Mouse (Mus musculus) ES-CJ7 (cell line): ENCODE data around the gene Thsd4.

ENCODE experiments used
- DNase-seq: peaks from one replicate; pipeline ENCODE4 v3.0.0; 2011; ENCODE audit warnings: low read depth, low spot score

Gene Thsd4

GRCm38 (mm10) chr9:60456651-60457050, 65.2 kb downstream of the Thsd4 start:
- DNase-seq: no peak

- no peak for DNase-seq
Measured at GRCm38 (mm10) chr9:60454406-60455076, 67.3 kb downstream of the Thsd4 start.

DNA sequence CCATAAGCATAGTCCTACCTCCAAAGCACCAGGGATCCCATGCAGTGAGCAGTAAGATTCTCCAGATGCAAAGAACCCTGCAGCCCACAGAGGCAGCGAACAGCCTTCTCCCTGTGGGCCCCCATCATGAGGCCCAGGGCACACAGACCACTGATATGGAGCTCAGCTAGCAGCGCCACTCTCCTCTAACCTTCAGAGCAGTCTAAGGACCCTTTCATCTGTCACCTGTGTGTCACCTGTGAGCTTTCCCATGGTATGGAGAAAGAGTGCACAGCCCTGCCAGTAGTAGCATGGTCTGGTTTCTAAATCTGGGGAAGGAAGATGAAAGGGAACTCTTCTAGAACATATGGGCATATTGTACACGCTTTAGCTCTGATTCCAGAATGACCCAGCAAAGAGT, 72.3 kb downstream of the Thsd4 start:
- DNase-seq: no peak

DNA sequence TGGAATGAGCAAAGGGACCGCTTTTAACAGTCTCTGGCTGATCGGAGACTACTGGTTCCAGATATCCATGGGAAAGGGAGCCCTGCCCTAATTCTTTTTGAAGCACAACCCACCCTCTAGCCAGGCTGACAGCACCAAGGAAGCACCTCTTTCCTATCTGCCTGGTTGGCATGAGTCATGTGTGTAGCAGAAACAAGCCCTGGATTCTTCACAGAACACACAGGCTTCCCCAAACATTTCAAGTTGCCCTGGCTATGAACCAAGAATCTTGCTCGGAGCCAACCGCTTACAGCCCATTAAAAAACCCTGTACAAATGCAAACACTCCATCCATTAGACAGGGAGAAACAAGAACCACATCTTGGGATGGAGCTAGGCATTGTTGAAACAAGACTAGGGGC, 76.0 kb downstream of the Thsd4 start:
- no peak for DNase-seq

DNA sequence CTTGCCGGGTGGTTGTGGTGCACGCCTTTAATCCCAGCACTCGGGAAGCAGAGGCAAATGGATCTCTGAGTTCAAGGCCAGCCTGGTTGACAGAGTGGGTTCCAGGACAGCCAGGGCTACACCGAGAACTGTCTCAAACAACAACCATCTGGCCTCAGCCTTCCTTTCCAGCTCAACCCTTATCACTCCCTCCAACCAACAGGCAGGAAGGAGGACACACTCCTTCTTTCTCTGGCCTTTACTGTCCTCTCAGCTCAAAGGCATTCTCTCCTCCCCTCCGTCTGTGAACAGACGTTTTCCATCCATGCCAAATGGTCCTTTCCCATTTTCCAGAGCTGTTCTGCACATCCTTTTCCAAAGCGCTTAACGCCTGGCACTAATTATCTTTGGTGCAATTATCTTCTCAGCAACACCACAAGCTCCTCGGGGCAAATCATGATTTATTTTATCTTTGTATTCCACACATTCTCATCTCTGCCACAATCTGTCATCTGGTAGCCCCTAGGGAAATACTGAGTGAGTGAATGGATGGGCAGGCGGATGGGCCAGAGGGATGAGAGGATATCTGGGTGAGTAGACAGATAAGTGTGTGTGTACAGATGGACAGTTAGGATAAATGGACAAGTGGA, 80.5 kb downstream of the Thsd4 start:
- DNase-seq: no peak

- DNase-seq: no peak
Measured at GRCm38 (mm10) chr9:60440506-60440905, 81.3 kb downstream of the Thsd4 start.

DNA sequence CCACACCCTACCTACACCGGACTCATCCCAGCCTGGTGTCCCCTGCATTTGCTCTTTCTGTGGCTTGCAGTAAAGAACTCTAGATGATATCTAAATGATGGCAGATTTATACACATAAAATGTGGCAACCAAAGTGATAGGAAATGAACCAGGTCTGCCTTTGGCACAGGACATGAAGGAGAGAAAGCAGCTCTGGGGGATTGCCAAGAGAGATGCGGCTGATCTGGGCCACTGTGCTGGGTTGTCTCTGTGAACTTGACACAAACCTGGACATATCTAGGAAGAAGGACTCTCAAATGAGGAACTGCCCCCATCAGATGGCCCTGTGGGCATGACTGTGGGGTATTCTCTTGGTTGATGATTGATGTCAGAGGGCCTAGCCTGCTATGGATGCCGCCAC, 85.6 kb downstream of the Thsd4 start:
- no peak for DNase-seq

DNA sequence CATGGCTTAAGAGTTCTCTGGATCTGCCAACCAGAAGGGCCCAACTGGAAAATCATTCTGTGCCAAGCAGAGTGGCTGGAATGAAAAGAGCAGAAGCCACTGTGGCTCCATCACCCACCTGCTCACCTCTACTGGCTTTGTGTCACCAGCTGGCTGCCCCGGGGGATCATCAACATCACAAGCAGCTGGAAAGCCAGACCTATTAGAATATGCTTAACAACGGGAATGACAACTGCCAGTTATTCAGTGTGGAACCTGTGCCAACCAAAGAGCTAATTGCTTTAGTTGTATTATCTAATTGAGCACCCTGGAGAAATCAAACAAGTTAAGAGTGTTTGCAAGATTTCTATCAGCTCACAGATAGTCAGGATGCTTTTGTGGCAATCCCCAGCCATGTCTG, 87.8 kb downstream of the Thsd4 start:
- DNase-seq: peak; percentile 41

DNA sequence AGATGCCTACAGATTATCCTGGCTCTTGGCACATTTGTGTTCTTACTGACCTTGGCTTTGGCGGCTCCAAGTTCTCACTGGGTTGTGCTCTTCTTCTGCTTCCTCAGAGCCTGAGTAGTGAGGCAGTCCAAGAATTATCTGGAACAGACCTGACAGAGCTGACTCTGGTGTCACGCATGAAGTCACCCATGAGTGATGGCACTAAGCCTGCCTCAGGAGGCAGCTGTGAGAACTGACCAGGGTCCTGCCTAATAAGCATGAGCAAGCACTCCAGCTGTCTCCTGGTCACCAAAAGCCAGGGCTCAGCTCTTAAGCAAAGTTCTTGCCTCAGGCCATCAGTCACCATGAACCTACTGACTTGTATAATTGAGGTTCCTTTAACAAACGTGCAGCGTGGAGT, 89.9 kb downstream of the Thsd4 start:
- no peak for DNase-seq

- DNase-seq: peak; percentile 48
Measured at GRCm38 (mm10) chr9:60430017-60430416, 91.8 kb downstream of the Thsd4 start.

GRCm38 (mm10) chr9:60414076-60414755, 107.6 kb downstream of the Thsd4 start:
- no peak for DNase-seq

- no peak for DNase-seq
Measured at GRCm38 (mm10) chr9:60410872-60411635, 110.8 kb downstream of the Thsd4 start.

- DNase-seq: no peak
Measured at GRCm38 (mm10) chr9:60407374-60407773, 114.5 kb downstream of the Thsd4 start.

- no peak for DNase-seq
Measured at GRCm38 (mm10) chr9:60405777-60406176, 116.1 kb downstream of the Thsd4 start.

GRCm38 (mm10) chr9:60402681-60403080, 119.2 kb downstream of the Thsd4 start:
- no peak for DNase-seq

- no peak for DNase-seq
Measured at GRCm38 (mm10) chr9:60400001-60400400, 121.8 kb downstream of the Thsd4 start.

DNA sequence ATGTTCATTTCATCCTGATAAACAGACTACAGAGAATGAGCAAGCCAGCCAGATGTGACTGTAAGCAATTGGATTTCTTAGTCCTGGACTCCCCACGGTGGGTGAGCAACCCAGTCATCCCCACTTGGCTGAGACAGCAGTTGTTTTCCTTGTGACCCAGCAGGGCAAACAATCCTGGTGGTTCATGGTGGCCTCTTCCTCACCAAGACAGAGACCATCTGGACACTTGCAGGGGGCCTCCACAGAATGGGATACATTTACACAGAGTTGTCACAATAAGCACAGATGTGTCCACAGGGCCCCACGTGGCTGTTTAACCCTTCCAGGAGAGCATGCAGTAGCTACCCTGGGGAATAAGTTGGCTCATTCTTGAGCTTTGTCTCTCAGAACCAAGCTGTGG, 123.8 kb downstream of the Thsd4 start:
- DNase-seq: no peak

- DNase-seq: no peak
Measured at GRCm38 (mm10) chr9:60396096-60396495, 125.8 kb downstream of the Thsd4 start.

- no peak for DNase-seq
Measured at GRCm38 (mm10) chr9:60392916-60393315, 128.9 kb downstream of the Thsd4 start.

- no peak for DNase-seq
Measured at GRCm38 (mm10) chr9:60384751-60385150, 137.1 kb downstream of the Thsd4 start.

DNA sequence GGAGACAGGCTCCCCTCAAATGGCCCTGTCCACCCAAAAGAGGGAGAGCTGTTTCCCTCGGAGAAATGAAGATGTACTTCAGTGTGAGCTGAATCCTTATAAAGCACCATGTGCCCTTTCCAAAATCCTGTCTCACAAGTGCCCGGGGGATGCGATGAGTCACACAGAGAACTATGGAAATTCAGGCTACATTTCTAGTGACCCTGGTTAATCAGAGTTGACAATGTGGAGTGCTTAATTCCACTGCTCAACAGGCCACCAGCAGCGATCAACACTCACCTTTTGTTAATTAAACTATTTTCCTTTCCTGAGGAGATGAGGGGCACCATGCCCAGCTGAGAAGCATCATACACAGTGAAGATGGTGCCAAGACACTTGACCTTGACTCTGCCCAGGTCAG, 138.9 kb downstream of the Thsd4 start:
- DNase-seq: no peak

- no peak for DNase-seq
Measured at GRCm38 (mm10) chr9:60382526-60382925, 139.3 kb downstream of the Thsd4 start.
